Mouse (Mus musculus): ENCODE data around the gene Trappc10. TPM values are rescaled to one million over a fixed set of nuclear protein-coding genes. Genes with fewer than 3 reads are reported as not detected.

Trappc10 gene
- polyA plus RNA-seq, 1 experiment, result 22.0 TPM

DNA sequence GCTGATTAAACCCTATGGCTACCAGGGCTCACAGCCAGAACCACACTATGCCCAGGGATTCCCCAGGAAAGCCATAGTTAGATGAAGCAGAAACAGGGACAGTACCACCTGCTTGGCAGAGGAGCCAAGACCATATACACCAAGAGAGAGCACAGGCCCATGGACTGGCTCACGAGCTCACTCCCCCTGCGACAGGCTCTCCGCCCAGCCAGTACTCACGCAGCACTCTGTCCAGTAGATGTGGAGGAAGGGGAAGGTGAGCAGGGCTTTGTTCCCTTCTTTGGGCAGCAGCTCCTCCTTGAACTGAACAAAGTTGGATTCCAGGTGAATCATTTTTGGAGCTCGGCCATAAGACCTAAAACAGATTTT lies 15.9 kb downstream of the Trappc10 start:
- no peak overlapping the region for H3K9ac ChIP-seq (ENCODE audit: low read depth, poor library complexity, severe bottlenecking)
- no peaks in the 10 kb centered on the region for H3K27me3 ChIP-seq (ENCODE audit: control insufficient read depth, insufficient read depth, low read length, poor library complexity, severe bottlenecking)
- H3K9me3 ChIP-seq (replicated peaks; ENCODE audit: control insufficient read depth, insufficient read depth, low read length, poor library complexity, severe bottlenecking), result no peaks in the 10 kb centered on the region
- H3K4me1 ChIP-seq (ENCODE audit: control insufficient read depth, insufficient read depth, low read length), result no peaks in the 10 kb centered on the region
- TF ChIP-seq CTCF (IDR thresholded peaks at IDR 0.05; ENCODE audit: low read depth, low read length) (no peak), EP300 (IDR thresholded peaks at IDR 0.05; ENCODE audit: insufficient read depth, low read depth, low read length) (no peak), POLR2A (IDR thresholded peaks at IDR 0.05; ENCODE audit: insufficient read depth, low read length) (no peak)
- no peak overlapping the region for H3K27ac ChIP-seq (ENCODE audit: insufficient read depth, low read length)
- H3K4me3 ChIP-seq (ENCODE audit: low read depth, low read length), result no peak overlapping the region
- H3K36me3 ChIP-seq (ENCODE audit: control insufficient read depth, insufficient read depth, low read length, poor library complexity, severe bottlenecking), result no peaks in the 10 kb centered on the region; the same call in 1 of the 2 replicates

DNA sequence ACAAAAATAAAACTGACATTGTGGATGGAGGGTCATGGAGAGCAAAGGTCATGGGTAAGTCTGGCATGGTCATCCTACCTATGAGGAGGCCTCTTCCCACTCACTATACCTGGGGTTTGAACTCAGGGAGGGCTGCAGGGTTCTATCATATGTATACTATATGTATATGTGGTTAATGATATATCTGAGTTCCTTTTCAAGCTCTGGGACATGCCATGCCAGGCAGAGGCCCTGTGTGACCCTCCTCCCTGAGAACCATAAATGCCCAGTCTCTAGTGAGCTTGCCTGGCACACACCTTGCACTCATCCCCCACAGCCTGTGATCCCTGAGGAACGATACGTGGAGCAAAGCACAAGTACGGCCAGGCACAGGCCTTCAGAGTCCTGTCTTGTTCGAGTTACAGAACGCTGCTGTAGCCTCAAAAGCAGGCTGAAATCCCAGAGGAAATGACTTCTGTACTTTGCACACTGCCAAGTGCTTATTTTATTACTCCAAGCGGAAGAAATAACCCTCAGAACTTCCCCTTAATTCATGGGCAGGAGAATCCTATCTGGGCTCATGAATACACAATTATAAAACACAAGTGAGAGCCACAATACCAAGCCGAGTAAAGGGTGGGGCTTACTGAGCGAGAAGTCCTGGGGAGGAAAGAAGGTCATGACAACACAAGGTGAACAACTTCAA lies 16.4 kb downstream of the Trappc10 start:
- no peaks in the 10 kb centered on the region for H3K4me1 ChIP-seq (ENCODE audit: control insufficient read depth, insufficient read depth, low read length)

GRCm38 (mm10) chr10:78224136-78224535 lies 20.3 kb downstream of the Trappc10 start:
- no peak for TF ChIP-seq CTCF (IDR thresholded peaks at IDR 0.05; ENCODE audit: low read depth, low read length)
- no peak for TF ChIP-seq EP300 (IDR thresholded peaks at IDR 0.05; ENCODE audit: insufficient read depth, low read depth, low read length)
- no peak for TF ChIP-seq POLR2A (IDR thresholded peaks at IDR 0.05; ENCODE audit: insufficient read depth, low read length)
- Histone ChIP-seq H3K27ac (ENCODE audit: insufficient read depth, low read length) (no peak overlapping the region), H3K9ac (ENCODE audit: low read depth, poor library complexity, severe bottlenecking) (no peak overlapping the region), H3K4me1 (ENCODE audit: control insufficient read depth, insufficient read depth, low read length) (no peaks in the 10 kb centered on the region), H3K4me3 (ENCODE audit: low read depth, low read length) (no peak overlapping the region), H3K9me3 (replicated peaks; ENCODE audit: control insufficient read depth, insufficient read depth, low read length, poor library complexity, severe bottlenecking) (no peaks in the 10 kb centered on the region), H3K27me3 (ENCODE audit: control insufficient read depth, insufficient read depth, low read length, poor library complexity, severe bottlenecking) (no peaks in the 10 kb centered on the region), H3K36me3 (ENCODE audit: control insufficient read depth, insufficient read depth, low read length, poor library complexity, severe bottlenecking) (peaks cover 6% of the 10 kb centered on the region; the same call in 1 of the 2 replicates)

More for the DNA sequence above, 16.4 kb downstream of the Trappc10 start:
- Histone ChIP-seq H3K36me3 (ENCODE audit: control insufficient read depth, insufficient read depth, low read length, poor library complexity, severe bottlenecking) (no peaks in the 10 kb centered on the region; the same call in 1 of the 2 replicates), H3K9ac (ENCODE audit: low read depth, poor library complexity, severe bottlenecking) (no peak overlapping the region), H3K9me3 (replicated peaks; ENCODE audit: control insufficient read depth, insufficient read depth, low read length, poor library complexity, severe bottlenecking) (no peaks in the 10 kb centered on the region), H3K4me3 (ENCODE audit: low read depth, low read length) (no peak overlapping the region), H3K27ac (ENCODE audit: insufficient read depth, low read length) (no peak overlapping the region), H3K27me3 (ENCODE audit: control insufficient read depth, insufficient read depth, low read length, poor library complexity, severe bottlenecking) (no peaks in the 10 kb centered on the region)
- no peak for TF ChIP-seq CTCF (IDR thresholded peaks at IDR 0.05; ENCODE audit: low read depth, low read length)
- TF ChIP-seq EP300 (IDR thresholded peaks at IDR 0.05; ENCODE audit: insufficient read depth, low read depth, low read length), result no peak

- no peak overlapping the region for H3K4me3 ChIP-seq (ENCODE audit: low read depth, low read length)
Observed at GRCm38 (mm10) chr10:78222908-78223307, 21.5 kb downstream of the Trappc10 start.

DNA sequence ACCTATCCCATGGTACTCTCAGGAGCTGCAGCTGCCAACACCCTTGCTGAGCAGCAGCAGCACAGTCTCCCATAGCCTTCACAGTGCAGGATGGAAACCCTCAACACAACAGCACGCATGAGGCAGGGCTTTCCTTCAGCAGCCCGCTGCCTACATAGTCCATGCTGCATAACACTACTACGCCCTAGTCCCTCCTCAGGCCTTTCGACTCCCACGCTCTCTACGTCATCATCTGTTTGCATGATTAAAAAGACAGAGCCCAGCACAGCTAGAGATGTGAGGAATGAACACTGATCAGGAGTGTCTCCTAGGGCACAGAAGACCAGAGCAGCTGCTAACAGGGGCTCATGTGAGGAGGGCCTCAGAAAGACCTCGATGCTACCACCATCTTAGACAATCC lies 23.1 kb downstream of the Trappc10 start:
- Histone ChIP-seq H3K9me3 (replicated peaks; ENCODE audit: control insufficient read depth, insufficient read depth, low read length, poor library complexity, severe bottlenecking) (no peaks in the 10 kb centered on the region), H3K27ac (ENCODE audit: insufficient read depth, low read length) (no peak overlapping the region), H3K27me3 (ENCODE audit: control insufficient read depth, insufficient read depth, low read length, poor library complexity, severe bottlenecking) (no peaks in the 10 kb centered on the region), H3K36me3 (ENCODE audit: control insufficient read depth, insufficient read depth, low read length, poor library complexity, severe bottlenecking) (peaks cover 9% of the 10 kb centered on the region; the same call in 1 of the 2 replicates), H3K9ac (ENCODE audit: low read depth, poor library complexity, severe bottlenecking) (no peak overlapping the region), H3K4me1 (ENCODE audit: control insufficient read depth, insufficient read depth, low read length) (no peaks in the 10 kb centered on the region), H3K4me3 (ENCODE audit: low read depth, low read length) (no peak overlapping the region)
- TF ChIP-seq POLR2A (IDR thresholded peaks at IDR 0.05; ENCODE audit: insufficient read depth, low read length), result no peak
- no peak for TF ChIP-seq EP300 (IDR thresholded peaks at IDR 0.05; ENCODE audit: insufficient read depth, low read depth, low read length)
- TF ChIP-seq CTCF (IDR thresholded peaks at IDR 0.05; ENCODE audit: low read depth, low read length), result no peak

More at GRCm38 (mm10) chr10:78222908-78223307, 21.5 kb downstream of the Trappc10 start:
- Histone ChIP-seq H3K4me1 (ENCODE audit: control insufficient read depth, insufficient read depth, low read length) (no peaks in the 10 kb centered on the region), H3K27me3 (ENCODE audit: control insufficient read depth, insufficient read depth, low read length, poor library complexity, severe bottlenecking) (no peaks in the 10 kb centered on the region), H3K27ac (ENCODE audit: insufficient read depth, low read length) (no peak overlapping the region), H3K9me3 (replicated peaks; ENCODE audit: control insufficient read depth, insufficient read depth, low read length, poor library complexity, severe bottlenecking) (no peaks in the 10 kb centered on the region), H3K36me3 (ENCODE audit: control insufficient read depth, insufficient read depth, low read length, poor library complexity, severe bottlenecking) (peaks cover 6% of the 10 kb centered on the region; the same call in 1 of the 2 replicates), H3K9ac (ENCODE audit: low read depth, poor library complexity, severe bottlenecking) (no peak overlapping the region)
- no peak for TF ChIP-seq POLR2A (IDR thresholded peaks at IDR 0.05; ENCODE audit: insufficient read depth, low read length)
- no peak for TF ChIP-seq CTCF (IDR thresholded peaks at IDR 0.05; ENCODE audit: low read depth, low read length)
- no peak for TF ChIP-seq EP300 (IDR thresholded peaks at IDR 0.05; ENCODE audit: insufficient read depth, low read depth, low read length)

DNA sequence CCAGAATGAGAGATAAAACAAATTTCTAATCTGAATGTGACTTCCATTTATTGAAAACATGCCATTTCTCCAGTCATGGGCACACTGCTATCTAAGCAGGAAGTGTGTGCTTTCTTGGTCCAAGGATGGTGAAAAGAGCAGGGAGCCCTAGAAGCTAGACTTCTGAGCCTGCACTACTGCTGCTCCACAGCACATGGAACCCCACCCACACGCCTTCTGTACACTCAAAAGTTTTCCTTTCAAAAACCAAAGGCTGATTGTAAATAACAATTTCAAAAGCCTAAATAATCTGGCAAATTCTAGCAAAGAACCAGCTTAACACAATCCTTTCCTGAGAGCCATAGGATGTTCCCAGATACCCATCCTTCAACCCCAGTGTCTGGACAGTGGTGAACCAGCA lies 24.9 kb downstream of the Trappc10 start:
- Histone ChIP-seq H3K9ac (ENCODE audit: low read depth, poor library complexity, severe bottlenecking) (no peak overlapping the region), H3K27me3 (ENCODE audit: control insufficient read depth, insufficient read depth, low read length, poor library complexity, severe bottlenecking) (no peaks in the 10 kb centered on the region), H3K4me1 (ENCODE audit: control insufficient read depth, insufficient read depth, low read length) (no peaks in the 10 kb centered on the region), H3K27ac (ENCODE audit: insufficient read depth, low read length) (no peak overlapping the region), H3K36me3 (ENCODE audit: control insufficient read depth, insufficient read depth, low read length, poor library complexity, severe bottlenecking) (peaks cover 10% of the 10 kb centered on the region; the same call in 1 of the 2 replicates), H3K4me3 (ENCODE audit: low read depth, low read length) (no peak overlapping the region), H3K9me3 (replicated peaks; ENCODE audit: control insufficient read depth, insufficient read depth, low read length, poor library complexity, severe bottlenecking) (no peaks in the 10 kb centered on the region)
- TF ChIP-seq CTCF (IDR thresholded peaks at IDR 0.05; ENCODE audit: low read depth, low read length) (no peak), POLR2A (IDR thresholded peaks at IDR 0.05; ENCODE audit: insufficient read depth, low read length) (no peak), EP300 (IDR thresholded peaks at IDR 0.05; ENCODE audit: insufficient read depth, low read depth, low read length) (no peak)

Measured in ES-Bruce4 (cell line).